Mouse (Mus musculus): Measurements from ENCODE around the gene Cd63.

- no peak for TF ChIP-seq POLR2A (IDR thresholded peaks at IDR 0.05; ENCODE audit: borderline replicate concordance, control insufficient read depth, low read depth, low read length)
- no peak for TF ChIP-seq CTCF (IDR thresholded peaks at IDR 0.05; ENCODE audit: control insufficient read depth, insufficient read depth, low read length)
Observed at GRCm38 (mm10) chr10:128896807-128897206, 4.0 kb upstream of the Cd63 start.

Data from bone marrow, adult 2 months (tissue).